Mouse (Mus musculus) kidney, postnatal 0 days (tissue): Measurements from ENCODE around the gene Tor4a. TPM values are rescaled to one million over a fixed set of nuclear protein-coding genes. Genes with fewer than 3 reads are reported as not detected.

ENCODE experiments used
- ATAC-seq: fragments of 200-750 bp; cut with Nextera tagmentation; replicated peaks from 2 replicates; pipeline ENCODE4 v1.8.0; 2017; ENCODE audit warnings: low read depth, moderate number of reproducible peaks, moderate TSS enrichment, moderate library complexity; ENCODE audit not compliant: low FRiP score
- DNase-seq: peaks from one replicate; pipeline ENCODE4 v3.0.0-alpha.2; 2016; ENCODE audit warnings: low spot score
- H3K27ac ChIP-seq: fragments of 300-500 bp; sonication (generic); 2 replicates; pipeline ENCODE4 v1.5.1; 2014; ENCODE audit warnings: mild to moderate bottlenecking
- H3K27me3 ChIP-seq: fragments of 300-500 bp; sonication (generic); 2 replicates; pipeline ENCODE4 v1.6.1; 2014; ENCODE audit warnings: low read length, mixed read lengths; ENCODE audit not compliant: insufficient read depth
- H3K36me3 ChIP-seq: fragments of 300-500 bp; sonication (generic); 2 replicates; pipeline ENCODE4 v1.6.1; 2014; ENCODE audit warnings: low read length, mixed read lengths; ENCODE audit not compliant: insufficient read depth
- H3K4me1 ChIP-seq: fragments of 300-500 bp; sonication (generic); replicated peaks from 2 replicates; pipeline ENCODE4 v1.6.1; 2014; ENCODE audit warnings: antibody characterized with exemption, low read length, mixed read lengths; ENCODE audit not compliant: insufficient read depth
- H3K4me2 ChIP-seq: fragments of 300-500 bp; sonication (generic); 2 replicates; pipeline ENCODE4 v1.6.1; 2014; ENCODE audit warnings: mild to moderate bottlenecking, low read length, moderate library complexity, mixed read lengths
- H3K4me3 ChIP-seq: fragments of 300-500 bp; sonication (generic); replicated peaks from 2 replicates; pipeline ENCODE4 v1.5.1; 2014; ENCODE audit warnings: low read depth, low read length
- H3K9ac ChIP-seq: fragments of 300-500 bp; sonication (generic); 2 replicates; pipeline ENCODE4 v1.6.1; 2014; ENCODE audit warnings: low read depth, low read length
- H3K9me3 ChIP-seq: fragments of 300-500 bp; sonication (generic); replicated peaks from 2 replicates; pipeline ENCODE4 v1.6.1; 2016; ENCODE audit warnings: low read length, inconsistent platforms, mixed read lengths
- CTCF ChIP-seq: IDR thresholded peaks from 2 replicates; pipeline ENCODE4 v1.5.1; 2016; ENCODE audit warnings: antibody characterized with exemption, low read depth, mild to moderate bottlenecking, moderate library complexity
- WGBS: fragments of 180-500 bp; shearing (Covaris S2); extraction: QIAGEN DNeasy Blood & Tissue Kit; methylation state at CpG from one replicate; pipeline ENCODE4 v1.1.7; 2014; 5-methylcytosine and 5-hydroxymethylcytosine counted together
- polyA plus RNA-seq: library from polyadenylated mRNA; unstranded; fragments of >200 nt; fragmentation: Nextera tagmentation; extraction: Ambion mirVana; gene quantifications from 2 replicates; pipeline ENCODE4 v1.2.1, GENCODE M21; 2015

Tor4a gene
- polyA plus RNA-seq, 1 experiment from 2014 or later, result 10.8 TPM

DNA sequence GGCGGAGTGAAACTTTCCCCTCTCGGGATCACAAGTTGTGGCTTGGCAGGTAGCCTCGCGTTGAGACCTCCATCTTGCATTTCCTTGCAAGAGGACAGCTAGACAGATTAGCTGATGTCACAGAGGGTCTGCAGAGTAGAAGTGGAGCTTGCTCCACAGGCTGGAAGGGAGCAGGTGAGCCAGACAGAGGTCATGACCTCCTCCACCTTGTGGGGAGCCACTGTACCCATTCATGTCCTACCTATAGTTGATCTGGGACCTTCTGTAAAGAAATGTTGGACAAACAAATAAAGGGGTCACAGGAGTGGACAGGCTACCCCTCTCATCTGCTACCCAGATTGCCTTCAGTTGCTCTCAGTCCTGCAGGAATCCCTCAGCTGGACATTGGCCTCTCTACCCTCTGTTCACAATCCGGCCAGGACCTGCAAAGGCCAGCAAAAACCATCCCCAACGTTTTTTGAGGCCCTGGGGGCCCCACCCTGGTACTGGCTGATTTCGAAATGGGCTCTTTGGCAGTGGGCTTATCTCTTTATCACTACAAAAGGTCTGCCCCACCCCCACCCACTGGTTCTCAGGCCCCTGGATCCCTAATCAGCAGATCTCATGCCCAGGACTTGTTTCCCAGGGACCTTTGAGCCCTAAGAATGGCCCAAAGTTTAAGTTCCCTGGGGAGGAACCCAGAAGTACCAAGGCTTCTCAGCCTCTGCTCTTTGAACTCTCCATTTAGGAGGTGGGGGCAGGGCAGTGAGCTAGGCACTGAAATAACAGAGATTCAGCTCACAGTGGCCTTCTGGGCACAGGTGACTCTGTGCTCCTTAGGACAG, 21.6 kb downstream of the Tor4a start:
- no peak for TF ChIP-seq CTCF
- Histone ChIP-seq H3K36me3 (no peaks in the 10 kb centered on the region), H3K4me2 (no peak overlapping the region), H3K9me3 (no peaks in the 10 kb centered on the region), H3K27me3 (no peaks in the 10 kb centered on the region), H3K4me3 (no peak overlapping the region), H3K4me1 (peaks cover 37% of the 10 kb centered on the region), H3K9ac (no peak overlapping the region), H3K27ac (peak overlapping the region; percentile 27; the same call in 1 of the 2 replicates)
- 51% methylated on average over 7 of the region's 7 CpGs for WGBS
- no peak for ATAC-seq
- DNase-seq, result no peak

- H3K36me3 ChIP-seq, result no peaks in the 10 kb centered on the region
- ATAC-seq (no peak), DNase-seq (no peak)
- no peaks in the 10 kb centered on the region for H3K27me3 ChIP-seq
- no peak overlapping the region for H3K9ac ChIP-seq
- TF ChIP-seq CTCF, result no peak
- H3K9me3 ChIP-seq, result no peaks in the 10 kb centered on the region
- no peak overlapping the region for H3K27ac ChIP-seq
- WGBS, result 90% methylated on average over 4 of the region's 4 CpGs
- no peak overlapping the region for H3K4me3 ChIP-seq
- peaks cover 46% of the 10 kb centered on the region for H3K4me1 ChIP-seq
- H3K4me2 ChIP-seq, result no peak overlapping the region
Measured at GRCm38 (mm10) chr2:25173821-25174220, 22.9 kb downstream of the Tor4a start.

DNA sequence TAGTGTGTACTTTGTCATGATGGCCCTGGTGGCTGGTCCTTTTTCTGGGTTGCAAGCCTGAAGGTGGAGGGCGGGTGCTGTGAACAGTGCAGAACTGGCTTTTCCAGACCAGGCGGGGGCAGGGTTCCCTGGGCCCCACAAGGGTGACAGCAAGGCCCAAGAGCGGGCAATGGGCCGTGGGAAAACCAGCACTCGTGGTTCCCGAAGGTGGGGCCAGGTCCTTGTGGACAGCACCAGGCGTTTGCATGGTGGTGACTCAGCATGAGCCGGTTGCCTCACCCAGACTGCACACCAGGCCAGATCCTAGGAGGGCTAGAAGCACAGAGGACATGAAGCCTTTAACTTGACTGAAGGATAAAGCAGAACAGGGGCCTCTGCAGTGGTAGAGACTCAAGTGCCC, 24.1 kb downstream of the Tor4a start:
- no peak for TF ChIP-seq CTCF
- no peak overlapping the region for H3K4me3 ChIP-seq
- DNase-seq (no peak), ATAC-seq (no peak)
- no peak overlapping the region for H3K9ac ChIP-seq
- 40% methylated on average over 8 of the region's 8 CpGs for WGBS
- H3K27ac ChIP-seq, result no peak overlapping the region
- H3K4me1 ChIP-seq, result peaks cover 36% of the 10 kb centered on the region
- no peaks in the 10 kb centered on the region for H3K27me3 ChIP-seq
- H3K9me3 ChIP-seq, result no peaks in the 10 kb centered on the region
- no peaks in the 10 kb centered on the region for H3K36me3 ChIP-seq
- no peak overlapping the region for H3K4me2 ChIP-seq

- no peaks in the 10 kb centered on the region for H3K36me3 ChIP-seq
- H3K4me1 ChIP-seq, result peaks cover 32% of the 10 kb centered on the region
- no peaks in the 10 kb centered on the region for H3K27me3 ChIP-seq
- no peak overlapping the region for H3K27ac ChIP-seq
- TF ChIP-seq CTCF, result no peak
- DNase-seq, result no peak
- H3K4me3 ChIP-seq, result no peak overlapping the region
- no peak overlapping the region for H3K4me2 ChIP-seq
- WGBS, result 63% methylated on average over 1 of the region's 1 CpGs
- no peak for ATAC-seq
- H3K9me3 ChIP-seq, result no peaks in the 10 kb centered on the region
- no peak overlapping the region for H3K9ac ChIP-seq
Measured at GRCm38 (mm10) chr2:25171769-25172153, 24.9 kb downstream of the Tor4a start.

DNA sequence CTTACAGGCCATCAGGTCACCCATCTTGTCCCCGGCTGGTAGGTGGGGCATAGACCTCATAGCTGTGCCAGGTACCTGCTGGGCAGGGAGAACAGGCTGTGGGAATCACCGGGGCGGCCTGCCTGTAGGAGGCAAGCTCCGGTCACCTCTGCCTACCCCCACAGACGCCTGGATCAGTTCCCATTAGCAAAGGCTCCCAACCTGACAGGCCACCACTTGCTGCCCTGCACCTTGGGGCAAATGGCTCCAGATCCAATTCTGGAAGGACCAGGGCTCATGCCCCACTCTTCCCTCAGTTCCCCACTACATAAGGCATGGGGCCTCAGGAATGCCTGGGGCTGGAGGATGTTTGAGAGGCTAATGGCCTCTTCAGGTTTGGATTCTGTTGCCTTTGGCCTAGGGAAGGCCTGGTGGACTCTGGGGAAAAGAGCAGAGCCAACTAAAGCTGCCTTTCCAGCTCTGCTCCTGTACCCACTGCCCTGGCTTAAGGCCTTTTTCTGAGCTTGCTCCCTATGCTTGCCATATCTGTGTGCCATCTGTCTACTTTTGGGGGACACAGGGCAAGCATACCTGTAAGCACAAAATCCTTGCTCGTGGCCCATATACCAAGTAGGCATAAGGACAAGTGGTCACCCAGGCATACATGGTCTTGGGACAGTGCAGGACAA, 25.5 kb downstream of the Tor4a start:
- TF ChIP-seq CTCF, result no peak
- DNase-seq (no peak), ATAC-seq (no peak)
- Histone ChIP-seq H3K9ac (no peak overlapping the region), H3K9me3 (no peaks in the 10 kb centered on the region), H3K27ac (no peak overlapping the region), H3K4me3 (no peak overlapping the region), H3K36me3 (no peaks in the 10 kb centered on the region), H3K27me3 (no peaks in the 10 kb centered on the region), H3K4me2 (no peak overlapping the region), H3K4me1 (peaks cover 27% of the 10 kb centered on the region)
- WGBS, result 83% methylated on average over 6 of the region's 6 CpGs

GRCm38 (mm10) chr2:25170326-25171100, 26.2 kb downstream of the Tor4a start:
- Histone ChIP-seq H3K4me1 (peaks cover 21% of the 10 kb centered on the region), H3K27ac (0 out of 2 replicates have a peak overlapping the region, but pooled peaks have one; percentile 6), H3K4me2 (no peak overlapping the region), H3K4me3 (no peak overlapping the region), H3K9me3 (no peaks in the 10 kb centered on the region), H3K27me3 (no peaks in the 10 kb centered on the region), H3K9ac (no peak overlapping the region), H3K36me3 (no peaks in the 10 kb centered on the region)
- TF ChIP-seq CTCF, result no peak
- 46% methylated on average over 10 of the region's 10 CpGs for WGBS
- DNase-seq, result no peak
- ATAC-seq, result no peak
